Mouse (Mus musculus) midbrain, embryonic 10.5 days (tissue): ENCODE measurements around the gene Jak3. TPM values are rescaled to one million over a fixed set of nuclear protein-coding genes. Genes with fewer than 3 reads are reported as not detected.
"Not testable (repeated sequence)": the region's sequence is repeated elsewhere in the genome, so short reads cannot be mapped to it uniquely, and the experiment has no call there.

Source experiments
- DNase-seq: peaks from one replicate; pipeline ENCODE4 v3.0.0-alpha.2; 2017; ENCODE audit warnings: low spot score
- H3K27ac ChIP-seq: fragments of 300-500 bp; sonication (generic); replicated peaks from 2 replicates; pipeline ENCODE4 v1.5.1; 2016; ENCODE audit warnings: mild to moderate bottlenecking
- H3K27me3 ChIP-seq: fragments of 300-500 bp; sonication (generic); 2 replicates; pipeline ENCODE4 v1.6.1; 2016; ENCODE audit warnings: low read depth, mild to moderate bottlenecking; ENCODE audit not compliant: poor library complexity, severe bottlenecking
- H3K36me3 ChIP-seq: fragments of 300-500 bp; sonication (generic); 2 replicates; pipeline ENCODE4 v1.6.1; 2016; ENCODE audit warnings: mild to moderate bottlenecking, moderate library complexity
- H3K4me1 ChIP-seq: fragments of 300-500 bp; sonication (generic); 2 replicates; pipeline ENCODE4 v1.6.1; 2016
- H3K4me3 ChIP-seq: fragments of 300-500 bp; sonication (generic); 2 replicates; pipeline ENCODE4 v1.5.1; 2016; ENCODE audit warnings: mild to moderate bottlenecking, moderate library complexity
- H3K9me3 ChIP-seq: fragments of 300-500 bp; sonication (generic); replicated peaks from 2 replicates; pipeline ENCODE4 v1.6.1; 2016; ENCODE audit warnings: mild to moderate bottlenecking
- WGBS: fragments of 180-500 bp; shearing (Covaris S2); methylation state at CpG from one replicate; pipeline ENCODE4 v1.1.7; 2016; 5-methylcytosine and 5-hydroxymethylcytosine counted together
- microRNA-seq: library from miRNA; unstranded; fragments of <30 nt; microRNA quantifications from one replicate; pipeline ENCODE4, GENCODE M21; 2017
- polyA plus RNA-seq: library from polyadenylated mRNA; unstranded; fragments of >200 nt; fragmentation: Nextera tagmentation; extraction: Ambion mirVana; gene quantifications from 2 replicates; pipeline ENCODE4 v1.2.1, GENCODE M21; 2016

The Jak3 gene
- polyA plus RNA-seq, 1 experiment from 2014 or later = 2.8 TPM

- peaks cover 3% of the 10 kb centered on the region; the same call in 1 of the 2 replicates for H3K36me3 ChIP-seq
- peaks cover 68% of the 10 kb centered on the region for H3K4me1 ChIP-seq
- no peaks in the 10 kb centered on the region for H3K9me3 ChIP-seq
- peaks cover 46% of the 10 kb centered on the region for H3K27me3 ChIP-seq
- H3K4me3 ChIP-seq = no peak overlapping the region
- H3K27ac ChIP-seq = no peak overlapping the region
- WGBS = 68% methylated on average over 14 of the region's 14 CpGs
- DNase-seq = no peak
These were observed 47.0 kb downstream of the Jak3 start for GRCm38 (mm10) chr8:71723047-71723551.

GRCm38 (mm10) chr8:71724389-71724788 lies 48.3 kb downstream of the Jak3 start:
- H3K27ac ChIP-seq = no peak overlapping the region
- H3K4me1 ChIP-seq = peaks cover 68% of the 10 kb centered on the region
- WGBS = 73% methylated on average over 4 of the region's 4 CpGs
- H3K9me3 ChIP-seq = no peaks in the 10 kb centered on the region
- peak overlapping the region; percentile 87 for H3K4me3 ChIP-seq
- no peak for DNase-seq
- H3K36me3 ChIP-seq = no peaks in the 10 kb centered on the region
- H3K27me3 ChIP-seq = peaks cover 50% of the 10 kb centered on the region

GRCm38 (mm10) chr8:71725122-71725924 lies 49.2 kb downstream of the Jak3 start, which contains the start of gene Fcho1:
Fcho1 (minus strand) TSS chr8:71725716.
- Histone ChIP-seq H3K27ac (peak within 1 kb of the TSS; percentile 85), H3K27me3 (peaks cover 55% of the 10 kb centered on the region), H3K4me3 (peak within 1 kb of the TSS; percentile 87), H3K9me3 (no peaks in the 10 kb centered on the region), H3K4me1 (peaks cover 60% of the 10 kb centered on the region), H3K36me3 (no peaks in the 10 kb centered on the region)
- 1% methylated on average over 52 of the region's 54 CpGs for WGBS
- peak; percentile 82 for DNase-seq

- H3K27ac ChIP-seq = peak overlapping the region; percentile 76
These were observed 52.2 kb downstream of the Jak3 start for GRCm38 (mm10) chr8:71728240-71728785.

GRCm38 (mm10) chr8:71728826-71729620 lies 52.9 kb downstream of the Jak3 start:
- Histone ChIP-seq H3K27me3 (peaks cover 54% of the 10 kb centered on the region), H3K27ac (peak overlapping the region; percentile 76), H3K4me1 (peaks cover 34% of the 10 kb centered on the region), H3K9me3 (no peaks in the 10 kb centered on the region), H3K4me3 (peak overlapping the region; percentile 52), H3K36me3 (no peaks in the 10 kb centered on the region)
- DNase-seq = peak; percentile 50
- WGBS = 5% methylated on average over 13 of the region's 16 CpGs

More at GRCm38 (mm10) chr8:71728240-71728785, 52.2 kb downstream of the Jak3 start:
- H3K36me3 ChIP-seq = no peaks in the 10 kb centered on the region
- peaks cover 34% of the 10 kb centered on the region for H3K4me1 ChIP-seq
- H3K27me3 ChIP-seq = peaks cover 60% of the 10 kb centered on the region
- peak overlapping the region; percentile 52 for H3K4me3 ChIP-seq
- 6% methylated on average over 21 of the region's 21 CpGs for WGBS
- no peaks in the 10 kb centered on the region for H3K9me3 ChIP-seq
- DNase-seq = peak; percentile 59

- H3K9me3 ChIP-seq = no peaks in the 10 kb centered on the region
- peak; percentile 40 for DNase-seq
- 49% methylated on average over 3 of the region's 3 CpGs for WGBS
- H3K4me1 ChIP-seq = peaks cover 17% of the 10 kb centered on the region
- no peak overlapping the region for H3K27ac ChIP-seq
- H3K27me3 ChIP-seq = peaks cover 33% of the 10 kb centered on the region
- H3K4me3 ChIP-seq = no peak overlapping the region
- no peaks in the 10 kb centered on the region for H3K36me3 ChIP-seq
These were observed 55.6 kb downstream of the Jak3 start for GRCm38 (mm10) chr8:71731652-71732230.

GRCm38 (mm10) chr8:71738316-71738715 lies 62.2 kb downstream of the Jak3 start:
- not testable (repeated sequence) for H3K9me3 ChIP-seq, H3K36me3 ChIP-seq, H3K27ac ChIP-seq, DNase-seq, H3K4me1 ChIP-seq, H3K4me3 ChIP-seq
- peaks cover 14% of the 10 kb centered on the region for H3K27me3 ChIP-seq

Small RNAs within 50 kb of the gene (microRNA-seq; reads per million reads assigned to microRNA genes)
- not detected for gene Mir6769b

Other genes with a start within 250 kb of the Jak3 start
- 75.0 and 78.3 TPM in 2 replicates for gene Abhd8, start 212.6 kb upstream of the Jak3 start, polyA plus RNA-seq
- gene Mrpl34, start 211.3 kb upstream of the Jak3 start, polyA plus RNA-seq = 230 and 238 TPM in 2 replicates
- gene Dda1, start 207.1 kb upstream of the Jak3 start, polyA plus RNA-seq = 131 and 141 TPM in 2 replicates
- gene Ano8, start 190.3 kb upstream of the Jak3 start, polyA plus RNA-seq = 3.0 and 3.4 TPM in 2 replicates
- 20.0 and 21.8 TPM in 2 replicates for gene Gtpbp3, start 188.2 kb upstream of the Jak3 start, polyA plus RNA-seq
- gene Plvap, start 164.5 kb upstream of the Jak3 start, polyA plus RNA-seq = 39.4 and 45.2 TPM in 2 replicates
- 0.14 and 0.28 TPM in 2 replicates for gene Ccdc194, start 150.6 kb upstream of the Jak3 start, polyA plus RNA-seq
- 8.6 and 9.3 TPM in 2 replicates for gene Bst2, start 138.8 kb upstream of the Jak3 start, polyA plus RNA-seq
- 62.1 and 62.9 TPM in 2 replicates for gene Mvb12a, start 133.4 kb upstream of the Jak3 start, polyA plus RNA-seq
- 0.14 TPM in 2 replicates for gene Tmem221, start 117.4 kb upstream of the Jak3 start, polyA plus RNA-seq
- not detected in 2 replicates for gene Nxnl1, start 109.7 kb upstream of the Jak3 start, polyA plus RNA-seq
- gene Slc27a1, start 107.4 kb upstream of the Jak3 start, polyA plus RNA-seq = 21.5 and 27.0 TPM in 2 replicates
- 248 and 261 TPM in 2 replicates for gene Pgls, start 84.1 kb upstream of the Jak3 start, polyA plus RNA-seq
- gene Fam129c, start 78.6 kb upstream of the Jak3 start, polyA plus RNA-seq = 4.5 and 5.4 TPM in 2 replicates
- gene Colgalt1, start 65.3 kb upstream of the Jak3 start, polyA plus RNA-seq = 51.2 and 52.8 TPM in 2 replicates
- 4.6 and 8.1 TPM in 2 replicates for gene Unc13a, start 4.5 kb upstream of the Jak3 start, polyA plus RNA-seq
- gene Insl3, start 12.9 kb downstream of the Jak3 start, polyA plus RNA-seq = 0.30 and 0.37 TPM in 2 replicates
- 0.67 and 0.89 TPM in 2 replicates for gene B3gnt3, start 25.5 kb downstream of the Jak3 start, polyA plus RNA-seq
- 17.7 and 25.4 TPM in 2 replicates for gene Fcho1, start 49.4 kb downstream of the Jak3 start, polyA plus RNA-seq
- gene Zfp709, start 205.7 kb downstream of the Jak3 start, polyA plus RNA-seq = 5.3 and 5.4 TPM in 2 replicates
- gene Zfp882, start 232.3 kb downstream of the Jak3 start, polyA plus RNA-seq = 8.2 and 10.7 TPM in 2 replicates
- gene Zfp617, start 232.3 kb downstream of the Jak3 start, polyA plus RNA-seq = 35.4 and 37.5 TPM in 2 replicates